Mouse (Mus musculus) embryonic facial prominence, embryonic 15.5 days (tissue): ENCODE data around the gene Smyd5. TPM values are rescaled to one million over a fixed set of nuclear protein-coding genes. Genes with fewer than 3 reads are reported as not detected.
A peak's percentile ranks its signal among the peaks of the same experiment; 100 is the strongest.
"Not testable (repeated sequence)": the region's sequence is repeated elsewhere in the genome, so short reads cannot be mapped to it uniquely, and the experiment has no call there.

Source experiments
- ATAC-seq: fragments of 200-750 bp; cut with Nextera tagmentation; 2 replicates; pipeline ENCODE4 v1.8.0; 2017; ENCODE audit warnings: low read depth, moderate TSS enrichment; ENCODE audit not compliant: insufficient number of reproducible peaks, low FRiP score, low TSS enrichment
- H3K27ac ChIP-seq: fragments of 300-500 bp; sonication (generic); replicated peaks from 2 replicates; pipeline ENCODE4 v1.5.1; 2015; ENCODE audit warnings: mild to moderate bottlenecking, inconsistent platforms
- H3K27me3 ChIP-seq: fragments of 300-500 bp; sonication (generic); 2 replicates; pipeline ENCODE4 v1.6.1; 2015; ENCODE audit warnings: inconsistent platforms
- H3K36me3 ChIP-seq: fragments of 300-500 bp; sonication (generic); 2 replicates; pipeline ENCODE4 v1.6.1; 2015; ENCODE audit warnings: mild to moderate bottlenecking, inconsistent platforms
- H3K4me1 ChIP-seq: fragments of 300-500 bp; sonication (generic); 2 replicates; pipeline ENCODE4 v1.6.1; 2015; ENCODE audit warnings: inconsistent platforms
- H3K4me2 ChIP-seq: fragments of 300-500 bp; sonication (generic); replicated peaks from 2 replicates; pipeline ENCODE4 v1.6.1; 2015; ENCODE audit warnings: mild to moderate bottlenecking, inconsistent platforms
- H3K4me3 ChIP-seq: fragments of 300-500 bp; sonication (generic); replicated peaks from 2 replicates; pipeline ENCODE4 v1.5.1; 2015; ENCODE audit warnings: mild to moderate bottlenecking, inconsistent platforms
- H3K9ac ChIP-seq: fragments of 300-500 bp; sonication (generic); 2 replicates; pipeline ENCODE4 v1.6.1; 2015; ENCODE audit warnings: inconsistent platforms
- H3K9me3 ChIP-seq: fragments of 300-500 bp; sonication (generic); replicated peaks from 2 replicates; pipeline ENCODE4 v1.6.1; 2016; ENCODE audit warnings: inconsistent platforms
- WGBS: fragments of 180-500 bp; shearing (Covaris S2); methylation state at CpG from one replicate; pipeline ENCODE4 v1.1.7; 2015; 5-methylcytosine and 5-hydroxymethylcytosine counted together
- polyA plus RNA-seq: library from polyadenylated mRNA; unstranded; fragments of >200 nt; fragmentation: Nextera tagmentation; extraction: Ambion mirVana; gene quantifications from 2 replicates; pipeline ENCODE4 v1.2.1, GENCODE M21; 2015

Smyd5 gene
- polyA plus RNA-seq, 1 experiment from 2014 or later: 51.9 TPM

- H3K27ac ChIP-seq, H3K27me3 ChIP-seq, ATAC-seq, H3K9me3 ChIP-seq, H3K9ac ChIP-seq: not testable (repeated sequence)
- peak overlapping the region; percentile 84 for H3K4me3 ChIP-seq
- 70% methylated on average over 1 of the region's 1 CpGs for WGBS
- H3K4me1 ChIP-seq: peaks cover 23% of the 10 kb centered on the region
- peaks cover 19% of the 10 kb centered on the region for H3K36me3 ChIP-seq
- peak overlapping the region; percentile 97 for H3K4me2 ChIP-seq
Observed at GRCm38 (mm10) chr6:85450140-85450539, 18.4 kb downstream of the Smyd5 start.

GRCm38 (mm10) chr6:85450697-85451663 is 19.2 kb downstream of the Smyd5 start, which contains the start of gene Cct7:
Gene Cct7 (plus strand): TSS chr6:85451514.
- peak; percentile 94 for ATAC-seq

DNA sequence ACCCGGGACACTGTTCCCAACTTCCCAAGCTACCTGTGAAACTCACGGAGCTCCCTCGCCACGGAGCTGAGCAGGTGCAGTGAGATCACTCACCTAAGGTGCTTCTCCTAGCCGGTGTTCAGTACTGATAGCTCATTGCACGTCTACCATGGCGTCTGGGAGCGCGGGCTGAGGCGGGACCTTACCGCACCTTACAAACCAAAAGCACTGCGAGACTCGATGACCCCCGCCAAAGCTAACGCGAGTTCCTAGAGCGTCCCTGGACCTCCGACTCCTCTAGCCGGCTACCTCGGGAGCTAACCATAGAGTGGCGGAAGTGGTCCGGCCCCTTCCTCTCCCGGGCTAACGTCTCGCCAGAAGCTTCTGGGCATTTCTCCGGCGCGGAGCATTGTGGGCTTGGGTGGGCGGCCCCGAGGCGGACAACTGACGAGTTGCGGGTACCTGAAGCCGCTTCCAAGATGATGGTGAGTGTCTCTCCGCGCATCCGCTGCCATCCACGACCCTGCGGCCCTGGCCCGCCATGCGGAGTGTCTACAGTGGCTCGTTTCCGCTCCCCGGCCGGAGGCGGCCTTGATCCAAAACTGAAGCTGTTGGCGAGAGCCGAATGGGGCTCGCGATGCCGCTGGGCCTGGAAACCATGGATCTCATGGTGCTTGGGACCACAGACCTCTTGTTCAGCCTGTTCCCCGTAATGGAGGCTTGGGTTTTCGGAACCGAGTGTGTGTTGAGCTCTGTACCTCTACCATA is 20.0 kb downstream of the Smyd5 start, which contains the start of gene Pradc1:
Pradc1 (minus strand) TSS at position 307 of the 747 bp plus-strand sequence.
- H3K9ac ChIP-seq: peak within 1 kb of the TSS; percentile 82
- H3K4me2 ChIP-seq: peak within 1 kb of the TSS; percentile 97
- ATAC-seq: peak; percentile 92
- H3K27ac ChIP-seq: peak within 1 kb of the TSS; percentile 95
- no peaks in the 10 kb centered on the region for H3K9me3 ChIP-seq
- under 1% methylated on average over 54 of the region's 54 CpGs for WGBS
- H3K4me3 ChIP-seq: peak within 1 kb of the TSS; percentile 84
- H3K4me1 ChIP-seq: peaks cover 31% of the 10 kb centered on the region
- H3K36me3 ChIP-seq: 0 out of 2 replicates have a peak, but pooled peaks cover 5% of the 10 kb centered on the region
- H3K27me3 ChIP-seq: no peaks in the 10 kb centered on the region

More at GRCm38 (mm10) chr6:85450697-85451663, 19.2 kb downstream of the Smyd5 start, which contains the start of gene Cct7:
- H3K36me3 ChIP-seq: peaks cover 12% of the 10 kb centered on the region; the same call in 1 of the 2 replicates
- peak within 1 kb of the TSS; percentile 82 for H3K9ac ChIP-seq
- WGBS: 2% methylated on average over 94 of the region's 96 CpGs
- no peaks in the 10 kb centered on the region for H3K27me3 ChIP-seq
- peaks cover 24% of the 10 kb centered on the region for H3K4me1 ChIP-seq
- H3K4me3 ChIP-seq: peak within 1 kb of the TSS; percentile 84
- no peaks in the 10 kb centered on the region for H3K9me3 ChIP-seq
- H3K4me2 ChIP-seq: peak within 1 kb of the TSS; percentile 97
- H3K27ac ChIP-seq: peak within 1 kb of the TSS; percentile 95

DNA sequence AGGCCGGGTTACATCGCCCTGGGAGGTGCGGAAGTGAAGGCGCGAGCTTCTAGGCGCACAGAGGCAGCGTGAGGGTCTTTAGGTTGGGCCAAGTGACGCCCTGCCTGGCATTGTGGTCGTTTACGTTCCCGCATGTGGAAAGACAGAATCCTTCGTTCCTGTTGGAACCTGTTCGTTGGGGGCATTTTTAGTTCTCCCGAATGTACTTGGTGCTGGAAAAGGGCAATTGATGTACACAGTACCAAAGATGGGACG is 20.5 kb downstream of the Smyd5 start:
- no peaks in the 10 kb centered on the region for H3K9me3 ChIP-seq
- WGBS: 0% methylated on average over 15 of the region's 15 CpGs
- H3K36me3 ChIP-seq: 0 out of 2 replicates have a peak, but pooled peaks cover 3% of the 10 kb centered on the region
- peaks cover 31% of the 10 kb centered on the region for H3K4me1 ChIP-seq
- ATAC-seq: peak; percentile 5; the same call in 1 of the 2 replicates
- H3K27ac ChIP-seq: peak overlapping the region; percentile 95
- H3K9ac ChIP-seq: peak overlapping the region; percentile 82
- H3K4me3 ChIP-seq: peak overlapping the region; percentile 84
- no peaks in the 10 kb centered on the region for H3K27me3 ChIP-seq
- H3K4me2 ChIP-seq: peak overlapping the region; percentile 97

- 0 out of 2 replicates have a peak, but pooled peaks cover 3% of the 10 kb centered on the region for H3K36me3 ChIP-seq
- peak overlapping the region; percentile 97 for H3K4me2 ChIP-seq
- peak overlapping the region; percentile 82 for H3K9ac ChIP-seq
- H3K27me3 ChIP-seq: no peaks in the 10 kb centered on the region
- peaks cover 33% of the 10 kb centered on the region for H3K4me1 ChIP-seq
- ATAC-seq: no peak
- H3K4me3 ChIP-seq: peak overlapping the region; percentile 84
- WGBS: 7% methylated on average over 7 of the region's 7 CpGs
- no peaks in the 10 kb centered on the region for H3K9me3 ChIP-seq
- H3K27ac ChIP-seq: no peak overlapping the region
Observed at GRCm38 (mm10) chr6:85452816-85453215, 21.0 kb downstream of the Smyd5 start.

DNA sequence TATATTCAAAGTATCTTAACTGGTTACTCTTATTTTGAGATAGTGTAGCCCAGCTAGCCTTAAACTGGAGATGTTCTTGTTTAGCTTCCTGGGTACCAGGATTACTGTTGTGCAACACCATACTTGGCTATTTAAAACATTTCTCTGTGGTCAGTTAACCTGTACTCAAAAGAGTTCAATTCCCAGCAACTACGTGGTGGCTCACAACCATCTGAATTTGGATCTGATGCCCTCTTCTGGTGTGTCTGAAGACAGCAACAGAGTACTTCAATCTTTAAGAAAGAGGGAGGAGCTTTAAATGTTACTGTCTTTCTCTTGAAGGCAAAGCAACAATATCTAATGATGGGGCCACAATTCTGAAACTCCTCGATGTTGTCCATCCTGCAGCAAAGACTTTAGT is 27.8 kb downstream of the Smyd5 start:
- H3K36me3 ChIP-seq: peaks cover 57% of the 10 kb centered on the region

GRCm38 (mm10) chr6:85465381-85465780 is 33.6 kb downstream of the Smyd5 start:
- Histone ChIP-seq H3K4me3 (no peak overlapping the region), H3K4me2 (no peak overlapping the region), H3K9me3 (no peaks in the 10 kb centered on the region), H3K27ac (no peak overlapping the region), H3K36me3 (peaks cover 91% of the 10 kb centered on the region), H3K4me1 (no peaks in the 10 kb centered on the region), H3K27me3 (no peaks in the 10 kb centered on the region), H3K9ac (no peak overlapping the region)
- no peak for ATAC-seq

More for the DNA sequence above, 27.8 kb downstream of the Smyd5 start:
- WGBS: 83% methylated on average over 2 of the region's 2 CpGs
- Histone ChIP-seq H3K27ac (no peak overlapping the region), H3K4me3 (no peak overlapping the region), H3K4me2 (no peak overlapping the region), H3K9ac (no peak overlapping the region), H3K4me1 (0 out of 2 replicates have a peak, but pooled peaks cover 10% of the 10 kb centered on the region), H3K9me3 (no peaks in the 10 kb centered on the region), H3K27me3 (no peaks in the 10 kb centered on the region)
- no peak for ATAC-seq

GRCm38 (mm10) chr6:85469660-85470430 is 38.1 kb downstream of the Smyd5 start:
- H3K4me1 ChIP-seq: no peaks in the 10 kb centered on the region
- no peak overlapping the region for H3K4me2 ChIP-seq
- no peaks in the 10 kb centered on the region for H3K9me3 ChIP-seq
- H3K9ac ChIP-seq: no peak overlapping the region
- no peak overlapping the region for H3K4me3 ChIP-seq
- 69% methylated on average over 5 of the region's 5 CpGs for WGBS
- ATAC-seq: no peak
- no peak overlapping the region for H3K27ac ChIP-seq
- peaks cover 48% of the 10 kb centered on the region for H3K36me3 ChIP-seq
- H3K27me3 ChIP-seq: no peaks in the 10 kb centered on the region

DNA sequence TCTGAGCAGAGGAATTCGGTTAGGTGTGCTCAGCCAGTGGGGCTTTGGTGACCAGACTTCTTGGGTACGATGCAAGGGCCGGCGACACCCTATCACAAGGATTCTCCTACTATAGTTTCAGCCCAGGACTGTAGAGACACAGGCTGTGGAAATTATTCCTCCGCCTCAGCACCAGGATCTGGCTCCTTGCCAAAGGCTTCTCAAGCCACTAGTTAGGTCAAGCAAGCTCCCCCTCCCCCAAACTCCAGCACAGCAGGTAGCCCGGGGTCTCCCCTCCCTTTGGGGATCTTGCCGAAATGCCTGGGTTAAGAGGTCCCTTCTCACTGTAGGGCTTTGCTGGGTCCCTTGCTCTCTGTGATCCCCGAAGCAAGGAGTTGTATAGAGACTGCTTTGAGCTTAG is 40.2 kb downstream of the Smyd5 start:
- no peak overlapping the region for H3K9ac ChIP-seq
- 62% methylated on average over 8 of the region's 8 CpGs for WGBS
- no peak overlapping the region for H3K4me3 ChIP-seq

DNA sequence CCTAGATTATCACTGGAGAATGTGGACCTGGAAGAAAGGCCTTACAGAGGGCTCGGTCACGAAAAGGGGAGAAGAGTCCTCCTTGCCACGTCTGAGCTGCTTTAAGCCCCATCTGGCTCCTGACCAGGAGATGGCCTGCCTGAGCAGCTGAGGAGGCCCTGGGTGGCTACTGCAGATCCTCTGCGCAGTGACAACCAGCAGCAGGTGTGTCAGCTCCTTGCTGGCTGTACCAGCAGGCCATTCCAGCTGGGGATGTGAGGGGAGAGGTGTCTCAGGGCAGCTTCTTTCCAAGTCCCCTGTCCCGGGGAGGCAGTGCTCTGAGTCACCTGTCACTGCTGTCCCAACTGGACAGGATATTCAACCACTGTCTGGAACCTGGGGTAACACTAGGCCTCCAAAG is 40.8 kb downstream of the Smyd5 start:
- Histone ChIP-seq H3K4me1 (no peaks in the 10 kb centered on the region), H3K27me3 (0 out of 2 replicates have a peak, but pooled peaks cover under 1% of the 10 kb centered on the region), H3K4me3 (no peak overlapping the region), H3K27ac (no peak overlapping the region), H3K36me3 (peaks cover 21% of the 10 kb centered on the region), H3K9ac (no peak overlapping the region), H3K4me2 (no peak overlapping the region), H3K9me3 (no peaks in the 10 kb centered on the region)
- 49% methylated on average over 5 of the region's 5 CpGs for WGBS
- no peak for ATAC-seq

More for the DNA sequence above, 40.2 kb downstream of the Smyd5 start:
- no peak for ATAC-seq
- Histone ChIP-seq H3K9me3 (no peaks in the 10 kb centered on the region), H3K27ac (no peak overlapping the region), H3K4me1 (no peaks in the 10 kb centered on the region), H3K4me2 (no peak overlapping the region), H3K36me3 (peaks cover 27% of the 10 kb centered on the region), H3K27me3 (no peaks in the 10 kb centered on the region)
